Mouse (Mus musculus): ENCODE results near the gene Sdk2. TPM values are rescaled to one million over a fixed set of nuclear protein-coding genes. Genes with fewer than 3 reads are reported as not detected.
A peak's percentile ranks its signal among the peaks of the same experiment; 100 is the strongest.

The Sdk2 gene
- polyA plus RNA-seq, 1 experiment from 2014 or later: 4.3 TPM

DNA sequence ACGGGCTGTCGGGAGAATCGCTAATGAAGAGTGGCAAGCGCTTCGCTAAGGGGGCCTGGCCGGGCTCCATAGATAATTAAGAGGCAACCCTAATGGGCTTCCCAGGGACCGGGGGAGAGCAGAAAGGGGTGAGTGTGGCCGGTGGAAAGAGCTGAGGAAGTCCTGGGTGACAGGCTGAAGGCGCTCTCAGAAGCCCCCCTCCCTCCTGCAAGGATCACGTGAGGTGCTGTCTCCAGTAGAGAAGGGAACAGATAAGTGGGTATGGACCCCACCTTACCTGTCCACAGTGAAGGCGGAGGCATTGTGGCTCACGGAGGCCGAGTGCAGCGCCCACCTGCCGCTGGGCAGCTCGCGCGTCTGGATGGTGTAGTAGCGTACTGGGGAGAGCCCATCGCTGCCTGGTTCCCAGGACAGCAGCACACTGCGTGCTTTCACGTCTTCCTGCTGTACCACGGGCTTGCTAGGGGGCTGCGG is 238.7 kb downstream of the Sdk2 start:
- H3K9ac ChIP-seq (replicated peaks; ENCODE audit: low read depth, low read length): no peak overlapping the region
- H3K9me3 ChIP-seq (ENCODE audit: control insufficient read depth, low read depth, low read length): no peaks in the 10 kb centered on the region
- no peaks in the 10 kb centered on the region for H3K4me1 ChIP-seq (ENCODE audit: control insufficient read depth, insufficient read depth, low read length)
- H3K4me3 ChIP-seq (ENCODE audit: low read depth, low read length): no peak overlapping the region
- H3K36me3 ChIP-seq (ENCODE audit: control insufficient read depth, insufficient read depth, low read length): no peaks in the 10 kb centered on the region
- ATAC-seq (ENCODE audit: insufficient number of reproducible peaks, insufficient read depth, low FRiP score, low read depth): 0 out of 2 replicates have a peak, but pooled peaks have one; percentile 24
- no peaks in the 10 kb centered on the region for H3K27me3 ChIP-seq (ENCODE audit: control insufficient read depth, insufficient read depth, low read length)
- WGBS: 43% methylated on average over 24 of the region's 24 CpGs
- H3K4me2 ChIP-seq (replicated peaks; ENCODE audit: low read depth, low read length): no peak overlapping the region
- H3K27ac ChIP-seq (ENCODE audit: low read length): no peak overlapping the region

- no peaks in the 10 kb centered on the region for H3K27me3 ChIP-seq (ENCODE audit: control insufficient read depth, insufficient read depth, low read length)
- no peaks in the 10 kb centered on the region for H3K4me1 ChIP-seq (ENCODE audit: control insufficient read depth, insufficient read depth, low read length)
- H3K9ac ChIP-seq (replicated peaks; ENCODE audit: low read depth, low read length): no peak overlapping the region
- H3K9me3 ChIP-seq (ENCODE audit: control insufficient read depth, low read depth, low read length): no peaks in the 10 kb centered on the region
- 77% methylated on average over 10 of the region's 10 CpGs for WGBS
- no peak overlapping the region for H3K4me3 ChIP-seq (ENCODE audit: low read depth, low read length)
- H3K36me3 ChIP-seq (ENCODE audit: control insufficient read depth, insufficient read depth, low read length): no peaks in the 10 kb centered on the region
- no peak overlapping the region for H3K27ac ChIP-seq (ENCODE audit: low read length)
- H3K4me2 ChIP-seq (replicated peaks; ENCODE audit: low read depth, low read length): no peak overlapping the region
- ATAC-seq (ENCODE audit: insufficient number of reproducible peaks, insufficient read depth, low FRiP score, low read depth): no peak
Measured at GRCm38 (mm10) chr11:113820005-113820404, 246.8 kb downstream of the Sdk2 start.

DNA sequence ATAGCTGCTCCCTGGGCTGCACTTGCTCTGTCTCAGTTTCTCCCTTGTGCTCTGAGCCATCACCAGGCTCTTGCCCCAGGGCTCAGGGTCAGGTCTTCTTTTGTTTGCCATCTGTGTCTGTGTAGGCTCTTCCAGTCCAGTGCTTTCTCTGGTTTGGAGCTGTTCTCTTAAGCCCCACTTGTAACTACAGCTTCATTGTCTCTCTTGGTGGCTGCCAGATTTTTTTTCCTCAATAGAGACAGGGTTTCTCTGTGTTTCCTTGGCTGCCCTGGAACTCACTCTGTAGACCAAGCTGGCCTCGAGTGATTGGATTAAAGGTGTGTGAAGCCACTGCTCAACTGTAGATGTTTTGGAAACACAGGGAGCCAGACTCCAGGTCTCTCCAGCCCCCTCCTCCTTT is 247.8 kb downstream of the Sdk2 start:
- Histone ChIP-seq H3K9me3 (ENCODE audit: control insufficient read depth, low read depth, low read length) (no peaks in the 10 kb centered on the region), H3K27me3 (ENCODE audit: control insufficient read depth, insufficient read depth, low read length) (no peaks in the 10 kb centered on the region), H3K4me3 (ENCODE audit: low read depth, low read length) (no peak overlapping the region), H3K36me3 (ENCODE audit: control insufficient read depth, insufficient read depth, low read length) (no peaks in the 10 kb centered on the region), H3K4me2 (replicated peaks; ENCODE audit: low read depth, low read length) (no peak overlapping the region), H3K27ac (ENCODE audit: low read length) (no peak overlapping the region), H3K9ac (replicated peaks; ENCODE audit: low read depth, low read length) (no peak overlapping the region), H3K4me1 (ENCODE audit: control insufficient read depth, insufficient read depth, low read length) (no peaks in the 10 kb centered on the region)
- ATAC-seq (ENCODE audit: insufficient number of reproducible peaks, insufficient read depth, low FRiP score, low read depth): no peak
- WGBS: 54% methylated on average over 1 of the region's 1 CpGs

- Histone ChIP-seq H3K36me3 (ENCODE audit: control insufficient read depth, insufficient read depth, low read length) (no peaks in the 10 kb centered on the region), H3K27ac (ENCODE audit: low read length) (no peak overlapping the region; the same call in 1 of the 2 replicates), H3K4me1 (ENCODE audit: control insufficient read depth, insufficient read depth, low read length) (no peaks in the 10 kb centered on the region), H3K4me2 (replicated peaks; ENCODE audit: low read depth, low read length) (no peak overlapping the region), H3K9ac (replicated peaks; ENCODE audit: low read depth, low read length) (no peak overlapping the region), H3K9me3 (ENCODE audit: control insufficient read depth, low read depth, low read length) (no peaks in the 10 kb centered on the region), H3K4me3 (ENCODE audit: low read depth, low read length) (no peak overlapping the region), H3K27me3 (ENCODE audit: control insufficient read depth, insufficient read depth, low read length) (no peaks in the 10 kb centered on the region)
- 66% methylated on average over 12 of the region's 12 CpGs for WGBS
- ATAC-seq (ENCODE audit: insufficient number of reproducible peaks, insufficient read depth, low FRiP score, low read depth): no peak
Measured at GRCm38 (mm10) chr11:113816971-113817548, 249.8 kb downstream of the Sdk2 start.

GRCm38 (mm10) chr11:113816439-113816838 is 250.4 kb downstream of the Sdk2 start:
- Histone ChIP-seq H3K27ac (ENCODE audit: low read length) (no peak overlapping the region; the same call in 1 of the 2 replicates), H3K9ac (replicated peaks; ENCODE audit: low read depth, low read length) (no peak overlapping the region), H3K4me2 (replicated peaks; ENCODE audit: low read depth, low read length) (no peak overlapping the region), H3K9me3 (ENCODE audit: control insufficient read depth, low read depth, low read length) (no peaks in the 10 kb centered on the region), H3K4me3 (ENCODE audit: low read depth, low read length) (no peak overlapping the region), H3K36me3 (ENCODE audit: control insufficient read depth, insufficient read depth, low read length) (no peaks in the 10 kb centered on the region), H3K27me3 (ENCODE audit: control insufficient read depth, insufficient read depth, low read length) (no peaks in the 10 kb centered on the region), H3K4me1 (ENCODE audit: control insufficient read depth, insufficient read depth, low read length) (no peaks in the 10 kb centered on the region)
- ATAC-seq (ENCODE audit: insufficient number of reproducible peaks, insufficient read depth, low FRiP score, low read depth): no peak
- 59% methylated on average over 4 of the region's 4 CpGs for WGBS

GRCm38 (mm10) chr11:113811546-113812339 is 255.1 kb downstream of the Sdk2 start:
- H3K9me3 ChIP-seq (ENCODE audit: control insufficient read depth, low read depth, low read length): no peaks in the 10 kb centered on the region
- H3K4me1 ChIP-seq (ENCODE audit: control insufficient read depth, insufficient read depth, low read length): peaks cover 13% of the 10 kb centered on the region
- 45% methylated on average over 20 of the region's 20 CpGs for WGBS
- no peak overlapping the region for H3K4me2 ChIP-seq (replicated peaks; ENCODE audit: low read depth, low read length)
- no peak overlapping the region for H3K4me3 ChIP-seq (ENCODE audit: low read depth, low read length)
- no peaks in the 10 kb centered on the region for H3K36me3 ChIP-seq (ENCODE audit: control insufficient read depth, insufficient read depth, low read length)
- ATAC-seq (ENCODE audit: insufficient number of reproducible peaks, insufficient read depth, low FRiP score, low read depth): no peak
- H3K27ac ChIP-seq (ENCODE audit: low read length): no peak overlapping the region; the same call in 1 of the 2 replicates
- H3K9ac ChIP-seq (replicated peaks; ENCODE audit: low read depth, low read length): no peak overlapping the region
- H3K27me3 ChIP-seq (ENCODE audit: control insufficient read depth, insufficient read depth, low read length): no peaks in the 10 kb centered on the region

GRCm38 (mm10) chr11:113810638-113811545 is 256.0 kb downstream of the Sdk2 start:
- H3K27me3 ChIP-seq (ENCODE audit: control insufficient read depth, insufficient read depth, low read length): no peaks in the 10 kb centered on the region
- no peak overlapping the region for H3K4me2 ChIP-seq (replicated peaks; ENCODE audit: low read depth, low read length)
- H3K4me3 ChIP-seq (ENCODE audit: low read depth, low read length): no peak overlapping the region
- no peaks in the 10 kb centered on the region for H3K9me3 ChIP-seq (ENCODE audit: control insufficient read depth, low read depth, low read length)
- WGBS: 50% methylated on average over 24 of the region's 24 CpGs
- H3K27ac ChIP-seq (ENCODE audit: low read length): no peak overlapping the region; the same call in 1 of the 2 replicates
- H3K4me1 ChIP-seq (ENCODE audit: control insufficient read depth, insufficient read depth, low read length): peaks cover 17% of the 10 kb centered on the region
- no peaks in the 10 kb centered on the region for H3K36me3 ChIP-seq (ENCODE audit: control insufficient read depth, insufficient read depth, low read length)
- ATAC-seq (ENCODE audit: insufficient number of reproducible peaks, insufficient read depth, low FRiP score, low read depth): no peak
- 0 out of 2 replicates have a peak overlapping the region, but pooled peaks have one; percentile 18 for H3K9ac ChIP-seq (replicated peaks; ENCODE audit: low read depth, low read length)

GRCm38 (mm10) chr11:113807086-113807485 is 259.8 kb downstream of the Sdk2 start:
- peaks cover 23% of the 10 kb centered on the region for H3K4me1 ChIP-seq (ENCODE audit: control insufficient read depth, insufficient read depth, low read length)
- no peaks in the 10 kb centered on the region for H3K27me3 ChIP-seq (ENCODE audit: control insufficient read depth, insufficient read depth, low read length)
- WGBS: 29% methylated on average over 9 of the region's 9 CpGs
- no peak overlapping the region for H3K27ac ChIP-seq (ENCODE audit: low read length)
- no peak overlapping the region for H3K4me3 ChIP-seq (ENCODE audit: low read depth, low read length)
- no peaks in the 10 kb centered on the region for H3K36me3 ChIP-seq (ENCODE audit: control insufficient read depth, insufficient read depth, low read length)
- ATAC-seq (ENCODE audit: insufficient number of reproducible peaks, insufficient read depth, low FRiP score, low read depth): 0 out of 2 replicates have a peak, but pooled peaks have one; percentile 10
- no peaks in the 10 kb centered on the region for H3K9me3 ChIP-seq (ENCODE audit: control insufficient read depth, low read depth, low read length)
- H3K9ac ChIP-seq (replicated peaks; ENCODE audit: low read depth, low read length): no peak overlapping the region
- no peak overlapping the region for H3K4me2 ChIP-seq (replicated peaks; ENCODE audit: low read depth, low read length)
